Mouse (Mus musculus): ENCODE data around the gene Misp.

Gene Misp

GRCm38 (mm10) chr10:79877757-79878156, 57.0 kb downstream of the Misp start:
- DNase-seq = peak in 1 of 2 experiments; percentile 27

GRCm38 (mm10) chr10:79879527-79879926, 58.7 kb downstream of the Misp start:
- no peak for DNase-seq

Measured in B cell, adult 2 months (primary cell).